Mouse (Mus musculus) myocyte (in vitro differentiated cells): ENCODE results near the gene Efna4.

ENCODE experiments used
- E2F4 ChIP-seq: IDR thresholded peaks from one replicate; pipeline ENCODE4 v1.6.1; 2011; ENCODE audit warnings: mild to moderate bottlenecking, control low read depth, moderate library complexity; ENCODE audit not compliant: insufficient read depth
- MAX ChIP-seq: IDR thresholded peaks from one replicate; pipeline ENCODE4 v1.6.1; 2011; ENCODE audit warnings: low read depth, mild to moderate bottlenecking, control low read depth
- POLR2A ChIP-seq: IDR thresholded peaks from one replicate; pipeline ENCODE4 v1.6.1; 2011; ENCODE audit warnings: low read depth, mild to moderate bottlenecking, control low read depth, moderate library complexity; ENCODE audit not compliant: insufficient read length
- POLR2AphosphoS2 ChIP-seq: IDR thresholded peaks from one replicate; pipeline ENCODE4 v1.6.1; 2011; ENCODE audit warnings: low read depth, control low read depth; ENCODE audit not compliant: insufficient read length
- REST ChIP-seq: IDR thresholded peaks from one replicate; pipeline ENCODE4 v1.6.1; 2011; ENCODE audit warnings: mild to moderate bottlenecking, control low read depth, moderate library complexity; ENCODE audit not compliant: insufficient read depth, insufficient read length
- TCF12 ChIP-seq: IDR thresholded peaks from one replicate; pipeline ENCODE4 v1.6.1; 2011; ENCODE audit warnings: mild to moderate bottlenecking, control low read depth; ENCODE audit not compliant: poor library complexity, insufficient read depth, severe bottlenecking
- TCF3 ChIP-seq: IDR thresholded peaks from one replicate; pipeline ENCODE4 v1.6.1; 2011; ENCODE audit warnings: low read depth, control low read depth; ENCODE audit not compliant: insufficient read length
- USF1 ChIP-seq: IDR thresholded peaks from one replicate; pipeline ENCODE4 v1.6.1; 2011; ENCODE audit warnings: low read depth, mild to moderate bottlenecking, control low read depth, moderate library complexity

- TF ChIP-seq REST (no peak), MAX (no peak), POLR2A (no peak), E2F4 (no peak), TCF12 (no peak), POLR2AphosphoS2 (no peak), TCF3 (no peak), USF1 (no peak)
These were observed 27.9 kb upstream of the Efna4 start for GRCm38 (mm10) chr3:89365486-89366414.
